Mouse (Mus musculus) kidney, embryonic 16.5 days (tissue): ENCODE data around the gene Slc27a1. TPM values are rescaled to one million over a fixed set of nuclear protein-coding genes. Genes with fewer than 3 reads are reported as not detected.
"Not testable (repeated sequence)": the region's sequence is repeated elsewhere in the genome, so short reads cannot be mapped to it uniquely, and the experiment has no call there.

Source experiments
- ATAC-seq: fragments of 200-750 bp; cut with Nextera tagmentation; 2 replicates; pipeline ENCODE4 v1.8.0; 2017; ENCODE audit warnings: moderate TSS enrichment; ENCODE audit not compliant: low FRiP score, low TSS enrichment
- H3K27ac ChIP-seq: fragments of 300-500 bp; sonication (generic); 2 replicates; pipeline ENCODE4 v1.5.1; 2014; ENCODE audit warnings: low read length
- H3K27me3 ChIP-seq: fragments of 300-500 bp; sonication (generic); 2 replicates; pipeline ENCODE4 v1.6.1; 2014; ENCODE audit warnings: low read length, control low read depth, mixed read lengths; ENCODE audit not compliant: insufficient read depth
- H3K36me3 ChIP-seq: fragments of 300-500 bp; sonication (generic); 2 replicates; pipeline ENCODE4 v1.6.1; 2014; ENCODE audit warnings: low read length, control low read depth, mixed read lengths; ENCODE audit not compliant: insufficient read depth
- H3K4me1 ChIP-seq: fragments of 300-500 bp; sonication (generic); 2 replicates; pipeline ENCODE4 v1.6.1; 2014; ENCODE audit warnings: low read length, control low read depth, mixed read lengths; ENCODE audit not compliant: insufficient read depth
- H3K4me2 ChIP-seq: fragments of 300-500 bp; sonication (generic); replicated peaks from 2 replicates; pipeline ENCODE4 v1.6.1; 2014; ENCODE audit warnings: low read depth, low read length
- H3K4me3 ChIP-seq: fragments of 300-500 bp; sonication (generic); 2 replicates; pipeline ENCODE4 v1.5.1; 2014; ENCODE audit warnings: mild to moderate bottlenecking, low read length
- H3K9ac ChIP-seq: fragments of 300-500 bp; sonication (generic); replicated peaks from 2 replicates; pipeline ENCODE4 v1.6.1; 2014; ENCODE audit warnings: low read length
- H3K9me3 ChIP-seq: fragments of 300-500 bp; sonication (generic); 2 replicates; pipeline ENCODE4 v1.6.1; 2016; ENCODE audit warnings: low read length, control low read depth
- WGBS: fragments of 180-500 bp; shearing (Covaris S2); extraction: QIAGEN DNeasy Blood & Tissue Kit; methylation state at CpG from one replicate; pipeline ENCODE4 v1.1.7; 2014; 5-methylcytosine and 5-hydroxymethylcytosine counted together
- polyA plus RNA-seq: library from polyadenylated mRNA; unstranded; fragments of >200 nt; fragmentation: Nextera tagmentation; extraction: Ambion mirVana; gene quantifications from 2 replicates; pipeline ENCODE4 v1.2.1, GENCODE M21; 2015

Gene Slc27a1
- 49.8 and 56.2 TPM in 2 replicates for polyA plus RNA-seq

DNA sequence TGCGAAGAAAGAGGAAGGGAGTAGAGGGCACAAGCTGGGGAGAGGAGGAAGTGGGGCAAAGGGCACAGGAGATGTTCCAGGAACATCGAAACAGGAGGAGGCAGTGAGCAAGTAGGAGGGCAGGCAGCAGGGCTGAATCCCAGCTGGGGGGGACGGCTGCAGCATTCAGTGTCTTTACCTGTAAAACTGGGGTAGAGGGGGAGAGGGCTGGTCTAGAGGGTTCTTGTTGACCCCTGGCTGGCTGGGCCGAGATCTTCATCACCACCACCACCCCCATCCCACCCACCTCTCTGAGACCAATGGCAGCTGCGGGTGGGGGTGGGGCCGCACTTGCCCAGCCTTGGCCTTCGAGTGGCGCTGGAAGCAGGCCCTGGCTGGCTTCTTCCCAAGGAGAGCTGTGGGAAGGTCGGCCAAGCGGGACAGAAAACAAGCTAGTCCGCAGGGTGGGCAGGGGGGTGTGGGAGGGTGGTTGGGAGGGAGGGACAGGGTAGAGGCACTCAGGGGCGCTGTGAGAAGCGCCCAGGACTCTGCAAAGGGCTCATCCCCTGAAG, at the start of gene Slc27a1:
TSS of gene Slc27a1 (plus strand) at position 496 of the 551 bp plus-strand sequence.
- WGBS = 9% methylated on average over 13 of the region's 13 CpGs
- Histone ChIP-seq H3K4me3 (peak within 1 kb of the TSS; percentile 66), H3K27ac (peak within 1 kb of the TSS; percentile 94), H3K9me3 (peaks cover 6% of the 10 kb centered on the region; the same call in 1 of the 2 replicates), H3K4me1 (peaks cover 25% of the 10 kb centered on the region), H3K36me3 (no peaks in the 10 kb centered on the region), H3K9ac (peak within 1 kb of the TSS; percentile 70), H3K27me3 (no peaks in the 10 kb centered on the region), H3K4me2 (peak within 1 kb of the TSS; percentile 91)
- ATAC-seq = peak; percentile 10

DNA sequence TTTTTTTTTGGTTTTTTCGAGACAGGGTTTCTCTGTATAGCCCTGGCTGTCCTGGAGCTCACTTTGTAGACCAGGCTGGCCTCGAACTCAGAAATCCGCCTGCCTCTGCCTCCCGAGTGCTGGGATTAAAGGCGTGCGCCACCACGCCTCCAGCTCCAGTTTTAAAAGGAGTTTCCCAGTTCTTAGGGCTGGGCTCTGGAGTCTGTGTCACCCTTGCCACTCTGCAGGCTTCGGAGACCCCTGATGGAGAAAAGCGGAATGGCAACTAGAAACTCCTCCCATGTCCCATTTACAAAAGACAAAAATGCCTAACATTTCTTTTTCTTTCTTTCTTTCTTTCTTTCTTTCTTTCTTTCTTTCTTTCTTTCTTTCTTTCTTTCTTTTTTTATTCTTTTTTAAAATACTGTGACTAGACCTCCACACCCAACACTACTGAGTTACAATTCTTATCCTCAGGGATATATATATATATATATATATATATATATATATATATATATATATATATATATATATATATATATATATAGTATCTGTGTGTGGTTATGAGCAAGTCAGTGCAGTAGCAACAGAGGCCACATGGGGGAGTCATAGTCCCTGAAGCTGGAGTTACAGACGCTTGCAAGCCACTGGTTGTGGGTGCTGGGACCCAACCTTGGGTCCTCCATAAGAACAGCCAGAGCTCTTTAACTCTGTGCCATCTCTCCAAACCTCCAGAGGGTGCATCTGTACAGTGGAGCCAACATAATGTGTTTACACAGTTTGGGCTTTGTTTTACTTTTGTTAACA, 49.5 kb upstream of the Slc27a1 start:
- H3K4me2 ChIP-seq, ATAC-seq: not testable (repeated sequence)

DNA sequence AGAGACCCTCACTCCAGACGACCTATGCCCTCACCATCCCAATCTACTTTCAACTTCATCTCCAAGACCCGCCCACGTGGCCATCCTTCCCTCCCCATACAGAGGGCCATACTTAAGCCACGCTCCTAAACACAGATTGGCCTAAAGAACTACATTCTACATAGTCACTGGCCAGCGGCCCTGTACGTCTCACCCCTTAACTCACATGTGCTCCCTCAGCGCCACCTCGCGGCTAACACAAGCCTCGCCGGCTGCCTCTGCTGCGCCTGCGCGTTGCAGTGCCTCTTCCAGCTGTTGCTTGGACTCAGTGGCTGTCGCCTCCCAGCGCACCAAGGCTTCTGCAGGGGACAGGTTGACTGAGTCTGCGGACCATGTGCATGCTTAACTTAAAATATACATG, 47.0 kb upstream of the Slc27a1 start:
- no peak overlapping the region for H3K27ac ChIP-seq
- peak overlapping the region; percentile 24 for H3K4me2 ChIP-seq
- WGBS = 2% methylated on average over 17 of the region's 17 CpGs
- H3K27me3 ChIP-seq = peaks cover 16% of the 10 kb centered on the region
- H3K9me3 ChIP-seq = no peaks in the 10 kb centered on the region
- peaks cover 23% of the 10 kb centered on the region for H3K4me1 ChIP-seq
- no peak overlapping the region for H3K4me3 ChIP-seq
- no peaks in the 10 kb centered on the region for H3K36me3 ChIP-seq
- peak; percentile 93 for ATAC-seq
- no peak overlapping the region for H3K9ac ChIP-seq

More for the DNA sequence above, 49.5 kb upstream of the Slc27a1 start:
- peaks cover 10% of the 10 kb centered on the region; the same call in 1 of the 2 replicates for H3K4me1 ChIP-seq
- 31% methylated on average over 10 of the region's 10 CpGs for WGBS
- H3K27ac ChIP-seq, H3K27me3 ChIP-seq, H3K4me3 ChIP-seq, H3K9me3 ChIP-seq, H3K9ac ChIP-seq, H3K36me3 ChIP-seq: not testable (repeated sequence)

DNA sequence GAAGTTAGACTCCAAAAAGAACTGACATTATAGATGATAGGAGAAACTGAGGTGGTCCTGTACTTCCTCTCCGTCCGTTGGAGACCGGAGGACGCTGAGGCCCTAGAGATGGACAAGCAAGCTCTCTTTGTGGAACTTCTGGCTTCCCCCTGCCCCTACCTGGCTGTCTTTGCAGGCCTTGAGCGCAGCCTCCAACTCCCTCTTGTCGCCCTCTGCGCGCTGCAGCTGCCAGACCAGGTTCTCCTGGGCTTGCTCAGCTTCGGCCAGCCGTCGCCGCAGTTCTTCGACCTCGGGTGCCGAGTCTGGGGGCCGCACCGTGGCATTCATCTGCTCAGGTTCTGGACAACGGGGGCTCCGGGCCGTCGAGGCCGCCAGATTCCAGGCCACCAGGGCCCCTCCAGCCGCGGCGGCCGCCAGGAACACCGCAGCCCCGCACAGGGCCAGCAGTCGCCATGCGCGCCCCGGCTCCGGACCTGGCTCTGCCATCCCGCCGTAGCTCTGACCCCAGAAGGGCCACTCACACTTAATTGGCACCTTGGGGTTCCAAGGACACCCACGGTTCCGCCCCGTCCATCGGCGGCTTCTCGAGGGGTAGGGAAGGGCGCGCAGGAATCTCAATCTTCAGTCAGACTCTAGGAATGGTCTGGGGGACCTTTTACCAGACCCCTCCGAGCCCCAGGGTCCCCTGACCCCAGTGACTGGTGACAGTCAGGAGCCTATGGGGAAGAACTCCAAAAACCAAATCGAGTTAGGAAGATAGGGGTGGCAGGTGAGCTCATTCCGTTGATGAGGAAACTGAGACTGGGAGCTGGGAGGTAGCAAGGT, 43.2 kb upstream of the Slc27a1 start, which contains the start of gene Ccdc194:
TSS of gene Ccdc194 (minus strand) at position 486 of the 825 bp plus-strand sequence.
- Histone ChIP-seq H3K27me3 (peaks cover 16% of the 10 kb centered on the region), H3K4me2 (peak within 1 kb of the TSS; percentile 36), H3K4me1 (peaks cover 24% of the 10 kb centered on the region), H3K4me3 (peak within 1 kb of the TSS; percentile 22), H3K9me3 (no peaks in the 10 kb centered on the region), H3K27ac (peak within 1 kb of the TSS; percentile 71), H3K36me3 (no peaks in the 10 kb centered on the region), H3K9ac (peak within 1 kb of the TSS; percentile 48)
- no peak for ATAC-seq
- WGBS = 14% methylated on average over 46 of the region's 46 CpGs

DNA sequence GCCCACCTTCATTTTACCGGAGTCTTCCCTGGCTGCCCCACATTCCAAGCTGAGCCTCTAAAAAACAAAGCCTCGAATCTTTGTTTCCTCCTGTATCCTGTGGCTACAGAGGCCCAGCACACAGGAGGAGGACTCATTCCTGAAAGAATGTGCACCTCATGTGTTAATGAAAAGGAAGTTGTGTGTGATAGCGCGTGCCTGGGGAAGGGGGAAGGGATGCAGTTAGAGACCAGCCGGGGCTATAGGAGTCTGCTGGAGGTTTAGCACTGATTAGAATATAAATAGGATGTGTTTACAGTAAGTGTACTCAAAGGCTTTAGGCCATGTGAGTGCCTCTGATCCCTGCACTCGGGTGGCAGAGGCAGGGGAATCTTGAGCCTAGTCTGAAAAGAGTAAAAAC, 42.4 kb upstream of the Slc27a1 start:
- Histone ChIP-seq H3K9me3 (no peaks in the 10 kb centered on the region), H3K27me3 (peaks cover 16% of the 10 kb centered on the region), H3K36me3 (no peaks in the 10 kb centered on the region), H3K9ac (no peak overlapping the region), H3K4me3 (no peak overlapping the region), H3K4me2 (no peak overlapping the region), H3K27ac (peak overlapping the region; percentile 71), H3K4me1 (peaks cover 24% of the 10 kb centered on the region)
- 0 out of 2 replicates have a peak, but pooled peaks have one; percentile 21 for ATAC-seq
- WGBS = 32% methylated on average over 6 of the region's 6 CpGs

DNA sequence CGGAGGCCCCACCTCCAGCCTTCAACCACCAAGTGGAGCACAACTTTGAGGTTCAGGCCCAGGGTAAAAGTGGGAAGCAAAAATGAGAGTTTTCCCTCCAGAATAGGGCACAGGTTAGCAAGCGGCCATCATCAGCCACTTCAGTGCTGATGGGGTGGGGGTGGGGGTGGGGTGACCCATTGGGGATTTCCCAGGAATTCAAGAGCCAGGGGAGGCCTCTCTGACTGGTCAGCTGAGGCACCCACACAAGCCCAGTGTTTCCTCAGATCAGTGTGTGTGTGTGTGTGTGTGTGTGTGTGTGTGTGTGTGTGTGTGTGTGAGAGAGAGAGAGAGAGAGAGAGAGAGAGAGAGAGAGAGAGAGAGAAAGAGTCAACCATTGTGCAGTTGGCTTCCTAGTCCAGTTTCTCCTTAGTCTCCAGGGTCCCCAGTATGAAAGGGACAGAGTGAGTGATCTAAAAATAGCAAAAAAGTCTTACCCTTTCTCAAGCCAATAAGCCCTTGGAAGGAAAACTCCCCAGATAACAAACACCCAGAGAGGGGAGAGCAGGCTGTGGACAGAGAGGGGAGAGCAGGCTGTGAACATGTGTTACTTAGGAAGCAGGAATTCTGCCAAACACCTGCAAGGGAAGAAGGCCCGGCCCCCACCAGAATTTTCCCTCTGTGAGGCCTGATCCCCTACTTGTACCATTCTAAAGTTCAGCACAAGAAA, 41.4 kb upstream of the Slc27a1 start:
- Histone ChIP-seq H3K4me1 (peaks cover 21% of the 10 kb centered on the region), H3K9me3 (no peaks in the 10 kb centered on the region), H3K9ac (no peak overlapping the region), H3K27me3 (peaks cover 16% of the 10 kb centered on the region), H3K36me3 (no peaks in the 10 kb centered on the region), H3K4me2 (no peak overlapping the region), H3K27ac (peak overlapping the region; percentile 82), H3K4me3 (no peak overlapping the region)
- no peak for ATAC-seq
- 69% methylated on average over 3 of the region's 3 CpGs for WGBS

DNA sequence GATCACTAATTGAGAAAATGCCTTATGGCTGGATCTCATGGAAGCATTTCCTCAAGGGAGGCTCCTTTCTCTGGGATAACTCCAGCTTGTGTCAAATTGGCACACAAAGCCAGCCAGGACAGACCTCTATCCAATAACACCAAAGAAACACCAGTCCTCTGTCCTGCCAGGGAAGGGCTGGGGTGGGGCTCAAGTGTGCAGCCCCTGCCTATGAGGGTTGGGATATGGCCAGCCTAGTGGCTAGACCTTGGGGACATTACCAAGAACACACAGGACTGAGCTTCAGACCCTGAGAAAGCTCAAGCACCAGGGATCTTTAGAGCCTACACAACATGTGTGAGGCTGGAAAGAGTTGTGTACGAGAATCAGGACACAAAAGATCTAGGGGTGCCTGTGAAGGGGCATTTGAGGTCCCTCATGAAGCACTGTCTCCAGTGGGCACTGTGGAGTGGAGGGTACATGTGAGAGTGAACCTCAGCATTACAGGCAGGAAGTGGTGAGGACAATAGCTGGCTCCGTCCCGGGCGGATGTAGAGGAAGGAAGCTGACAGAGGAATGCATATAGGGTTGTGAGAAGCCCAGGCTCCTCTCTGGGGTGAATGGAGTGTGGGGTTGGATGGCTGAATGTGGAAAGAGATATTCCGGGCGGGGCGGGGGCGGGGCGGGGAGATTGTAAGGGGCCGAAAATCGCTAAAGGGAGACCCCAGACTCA, 40.2 kb upstream of the Slc27a1 start:
- WGBS = 65% methylated on average over 11 of the region's 11 CpGs
- no peak overlapping the region for H3K4me2 ChIP-seq
- no peak for ATAC-seq
- H3K4me3 ChIP-seq = no peak overlapping the region
- H3K4me1 ChIP-seq = peaks cover 21% of the 10 kb centered on the region
- H3K27me3 ChIP-seq = peaks cover 16% of the 10 kb centered on the region
- H3K36me3 ChIP-seq = no peaks in the 10 kb centered on the region
- H3K9me3 ChIP-seq = no peaks in the 10 kb centered on the region
- H3K9ac ChIP-seq = no peak overlapping the region; the same call in 1 of the 2 replicates
- H3K27ac ChIP-seq = peak overlapping the region; percentile 91

DNA sequence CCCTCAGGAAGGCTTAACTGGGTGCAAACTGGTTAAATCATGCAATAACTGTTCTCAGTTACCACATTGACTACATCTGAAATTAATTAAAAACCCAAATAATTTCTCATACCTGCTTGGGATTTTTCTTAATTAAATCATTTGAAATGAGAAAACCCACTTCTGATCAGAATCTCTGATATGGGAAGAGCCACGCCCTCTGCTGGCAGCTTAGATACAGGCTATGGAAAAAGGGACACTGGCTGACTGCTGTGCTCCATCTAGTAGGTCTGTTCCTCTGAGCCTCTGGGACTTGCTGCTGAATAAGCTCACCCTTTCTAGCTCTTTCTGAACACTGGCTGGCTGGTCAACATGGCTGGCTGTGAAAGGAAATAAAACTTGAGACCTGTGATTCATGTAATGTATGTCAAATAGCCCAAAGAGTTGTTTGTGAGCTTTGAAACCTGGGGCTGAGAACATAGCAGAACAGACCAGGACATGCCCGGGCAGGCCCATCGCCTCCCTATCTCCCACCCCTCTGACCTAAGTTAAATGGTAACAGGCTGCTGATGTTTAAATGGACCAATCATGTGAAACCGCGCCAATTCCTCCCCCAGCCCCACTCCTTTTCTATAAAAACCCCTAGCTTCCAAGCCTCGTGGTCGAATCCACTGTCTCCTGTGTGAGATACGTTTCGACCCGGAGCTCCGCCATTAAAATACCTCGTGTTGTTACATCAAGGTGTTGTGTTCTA, 37.8 kb upstream of the Slc27a1 start:
- H3K27ac ChIP-seq = 0 out of 2 replicates have a peak overlapping the region, but pooled peaks have one; percentile 55
- WGBS = 61% methylated on average over 5 of the region's 12 CpGs
- H3K4me3 ChIP-seq, H3K4me2 ChIP-seq, H3K36me3 ChIP-seq, H3K27me3 ChIP-seq, H3K9ac ChIP-seq, H3K9me3 ChIP-seq, ATAC-seq: not testable (repeated sequence)
- peaks cover 27% of the 10 kb centered on the region for H3K4me1 ChIP-seq
